Mouse (Mus musculus): ENCODE measurements around the gene Fgf5.

Fgf5 gene

DNA sequence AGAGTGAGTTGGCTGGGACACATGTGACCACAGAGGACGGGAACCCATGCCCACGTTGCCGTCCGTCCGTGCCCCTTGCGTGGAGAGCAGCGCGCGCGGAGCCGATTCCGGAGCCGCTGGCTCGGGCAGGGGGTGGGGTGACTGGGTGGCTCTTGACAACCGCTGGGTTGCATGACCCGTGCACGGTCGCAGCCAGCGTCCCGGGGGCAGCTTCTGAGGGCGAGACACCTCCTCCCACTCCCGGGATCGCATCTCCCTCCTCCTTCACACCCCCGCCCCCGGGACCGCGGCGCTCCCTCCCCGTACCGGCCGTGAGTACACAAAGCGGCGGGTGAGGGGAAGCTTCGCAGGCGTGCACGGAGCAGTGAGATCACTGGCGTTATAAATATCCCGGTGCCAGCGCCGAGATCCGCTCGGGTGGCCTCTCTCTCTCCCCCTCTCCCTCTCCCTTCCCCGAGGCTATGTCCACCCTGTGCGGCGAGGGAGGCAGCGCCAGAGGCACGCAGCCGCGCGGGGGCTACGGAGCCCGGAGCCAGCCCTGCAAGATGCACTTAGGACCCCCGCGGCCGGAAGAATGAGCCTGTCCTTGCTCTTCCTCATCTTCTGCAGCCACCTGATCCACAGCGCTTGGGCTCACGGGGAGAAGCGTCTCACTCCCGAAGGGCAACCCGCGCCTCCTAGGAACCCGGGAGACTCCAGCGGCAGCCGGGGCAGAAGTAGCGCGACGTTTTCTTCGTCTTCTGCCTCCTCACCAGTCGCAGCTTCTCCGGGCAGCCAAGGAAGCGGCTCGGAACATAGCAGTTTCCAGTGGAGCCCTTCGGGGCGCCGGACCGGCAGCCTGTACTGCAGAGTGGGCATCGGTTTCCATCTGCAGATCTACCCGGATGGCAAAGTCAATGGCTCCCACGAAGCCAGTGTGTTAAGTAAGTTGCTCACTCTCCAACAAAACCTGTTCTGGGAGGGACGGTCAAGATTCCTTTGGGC, at the start of gene Fgf5:
Fgf5 (plus strand) TSS at position 347 of the 984 bp plus-strand sequence.
- DNase-seq: no peak

DNA sequence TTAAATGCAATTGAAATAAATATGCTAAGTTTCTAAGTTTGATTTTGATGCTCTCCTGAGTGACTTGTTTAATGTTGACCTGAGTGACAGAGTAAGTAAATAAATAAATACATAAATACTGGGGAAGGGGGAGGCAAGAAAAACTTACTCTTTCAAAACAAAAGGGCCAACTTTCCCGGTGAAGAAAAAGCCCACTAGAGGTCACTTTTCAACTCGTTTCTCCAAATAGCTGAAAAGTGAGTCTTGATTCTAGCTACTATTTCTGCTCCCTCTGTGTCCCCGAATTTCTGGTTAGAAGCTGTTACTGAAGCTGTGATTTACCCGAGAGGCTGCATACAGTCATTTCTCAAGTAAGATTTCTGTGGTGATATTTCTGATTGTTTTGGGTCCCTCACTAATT, 41.5 kb upstream of the Fgf5 start:
- no peak for DNase-seq

DNA sequence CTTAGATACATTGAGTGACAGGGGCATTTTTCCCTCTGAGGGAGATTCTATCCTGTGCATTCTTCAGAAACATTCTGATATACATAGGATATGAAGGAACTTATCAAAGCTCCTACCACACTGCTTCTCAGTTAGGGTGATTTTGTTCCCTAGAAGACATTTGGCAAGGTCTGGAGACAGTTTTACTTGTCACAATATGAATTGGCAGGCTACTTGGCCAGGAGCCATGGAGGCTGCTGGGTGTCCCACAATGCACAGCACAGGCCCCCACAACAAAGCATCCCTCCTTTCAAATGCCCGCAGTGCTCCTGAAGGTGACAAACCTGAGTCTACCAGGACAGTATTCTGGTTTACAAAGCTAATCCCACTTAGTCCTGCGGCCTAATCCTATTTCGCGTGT, 32.0 kb upstream of the Fgf5 start:
- no peak for DNase-seq

DNA sequence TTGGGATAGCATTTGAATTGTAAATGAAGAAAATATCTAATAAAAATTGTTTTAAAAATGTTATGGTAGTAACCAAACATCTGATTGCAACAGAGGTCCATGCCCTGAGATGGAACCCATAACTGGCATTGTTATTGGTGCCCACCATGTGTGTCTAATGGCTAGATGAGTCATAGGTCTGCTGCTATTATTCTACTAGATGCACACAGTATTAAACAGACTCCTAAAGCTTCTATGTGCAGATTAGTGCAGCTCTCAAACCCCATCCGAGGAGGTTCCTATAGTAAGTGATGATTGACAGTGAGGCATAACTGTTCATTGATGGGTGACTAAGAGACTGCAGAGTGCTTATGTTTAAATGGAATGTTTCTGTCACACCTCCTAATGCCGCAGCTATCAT, 27.3 kb upstream of the Fgf5 start:
- no peak for DNase-seq

DNA sequence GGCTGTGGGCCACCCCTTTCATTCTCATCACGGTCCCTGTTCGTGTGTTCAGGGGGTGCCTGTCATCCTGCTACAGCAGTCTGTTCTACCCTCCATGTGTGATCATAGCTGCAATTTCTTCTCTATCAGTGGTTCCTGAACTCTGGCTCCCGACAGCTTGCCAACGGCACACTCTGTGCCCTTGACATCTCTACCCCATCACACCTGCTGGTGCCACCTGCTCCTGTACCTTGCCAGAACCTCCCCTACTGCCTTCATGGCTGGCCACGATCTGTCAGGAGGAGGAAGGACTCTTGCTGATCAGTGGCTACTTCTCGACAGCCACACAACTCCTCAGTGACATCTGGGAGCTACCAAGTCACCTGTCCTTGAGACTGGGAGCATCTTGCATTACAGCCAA, 24.5 kb upstream of the Fgf5 start:
- DNase-seq: no peak

DNA sequence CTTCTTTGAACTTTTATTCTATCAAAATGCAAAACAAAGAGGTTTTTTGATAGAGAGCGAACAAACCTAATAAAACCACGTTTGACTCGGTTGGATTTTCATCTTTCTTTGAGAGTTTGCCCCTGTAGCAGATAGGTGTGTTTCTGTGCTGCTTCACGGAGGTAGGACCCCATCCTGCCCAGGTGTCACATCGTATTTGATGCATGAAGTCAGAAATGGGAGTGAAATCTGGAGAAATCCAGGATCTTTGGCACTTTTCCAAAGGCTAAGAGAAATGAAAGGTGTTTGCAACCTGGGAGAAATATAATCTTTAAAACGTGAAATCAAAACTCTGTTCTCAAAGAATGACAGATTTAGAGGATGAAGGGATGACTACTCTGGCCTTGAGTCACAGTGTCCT, 15.5 kb upstream of the Fgf5 start:
- no peak for DNase-seq

DNA sequence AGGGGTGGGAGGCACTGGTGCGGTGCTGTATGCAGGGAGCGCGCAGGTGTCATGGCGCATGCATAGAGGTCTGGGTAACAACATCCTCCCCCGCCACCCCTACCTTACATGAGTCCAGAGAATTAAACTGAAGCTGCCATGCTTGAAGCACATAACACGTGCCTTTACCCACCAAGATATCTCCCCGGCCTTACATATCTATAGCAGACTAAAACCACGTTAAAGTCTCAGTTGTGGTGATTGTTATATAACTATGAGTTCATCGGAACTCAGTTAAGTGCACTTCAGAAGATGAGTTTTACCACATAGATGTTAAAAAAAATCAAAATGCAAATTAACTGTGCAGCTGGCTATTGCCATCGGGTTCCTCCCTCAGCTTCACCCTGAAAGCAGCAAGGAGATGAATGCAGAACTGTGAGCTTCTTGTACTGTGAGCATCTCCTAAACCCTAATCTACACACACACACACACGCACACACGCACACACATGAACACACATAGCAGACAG, 12.6 kb upstream of the Fgf5 start:
- no peak for DNase-seq

DNA sequence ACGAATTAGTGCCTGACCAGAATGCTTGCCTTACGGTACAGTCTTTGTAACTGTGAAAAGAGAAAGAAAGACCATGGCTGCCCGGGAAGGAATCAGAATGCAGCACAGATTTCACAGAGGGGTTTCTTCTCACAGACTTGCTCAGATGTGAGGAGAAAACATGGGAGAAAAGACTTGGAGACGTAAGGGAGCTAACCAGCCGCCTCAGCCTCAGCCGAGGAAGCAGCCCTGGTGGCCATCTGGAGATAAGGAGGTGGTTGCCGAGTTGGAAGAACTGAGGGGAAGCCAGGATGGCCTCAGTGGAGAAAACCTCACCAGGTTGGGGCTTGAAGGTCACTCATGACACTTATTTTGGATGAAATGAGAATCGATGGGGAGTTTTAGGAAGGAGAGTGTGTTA, 8.7 kb upstream of the Fgf5 start:
- DNase-seq: no peak

DNA sequence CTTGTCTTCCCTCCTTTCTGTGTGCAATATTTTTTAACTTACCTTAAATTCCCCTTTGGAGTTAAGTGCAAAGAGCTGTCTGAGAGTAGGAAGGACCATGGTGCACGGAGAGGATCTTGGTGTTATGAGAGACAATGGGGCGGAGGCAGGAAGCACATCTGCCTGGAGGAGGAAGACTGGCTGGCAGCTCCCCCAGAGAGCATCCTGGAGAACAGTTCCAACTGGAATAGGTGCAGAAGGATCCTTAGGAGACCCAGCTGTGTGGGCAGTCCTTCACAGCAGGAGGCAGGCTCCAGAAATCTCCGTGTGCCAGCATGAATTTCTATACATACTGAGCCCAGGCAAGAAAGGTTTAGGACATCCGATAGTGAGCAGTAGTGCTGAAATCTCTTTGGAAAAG, 8.0 kb upstream of the Fgf5 start:
- no peak for DNase-seq

DNA sequence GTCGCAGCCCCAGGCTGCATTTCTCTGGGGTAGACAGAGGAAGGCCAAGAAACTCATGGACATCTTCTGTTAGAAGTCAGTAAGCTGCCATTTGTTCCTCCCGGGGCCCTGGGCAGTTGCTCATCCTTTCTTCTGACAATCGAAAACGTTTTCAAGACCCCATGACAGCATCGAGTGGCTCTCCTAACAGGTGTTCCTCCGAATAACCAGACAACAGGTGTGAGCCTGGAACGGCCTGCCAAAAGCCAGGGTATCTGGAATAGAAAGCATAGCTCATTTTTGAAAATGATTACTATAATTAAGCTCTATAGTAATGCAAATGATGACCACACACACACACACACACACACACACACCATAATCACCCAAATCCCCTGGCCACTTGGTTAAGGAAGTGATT, 7.2 kb upstream of the Fgf5 start:
- DNase-seq: no peak

DNA sequence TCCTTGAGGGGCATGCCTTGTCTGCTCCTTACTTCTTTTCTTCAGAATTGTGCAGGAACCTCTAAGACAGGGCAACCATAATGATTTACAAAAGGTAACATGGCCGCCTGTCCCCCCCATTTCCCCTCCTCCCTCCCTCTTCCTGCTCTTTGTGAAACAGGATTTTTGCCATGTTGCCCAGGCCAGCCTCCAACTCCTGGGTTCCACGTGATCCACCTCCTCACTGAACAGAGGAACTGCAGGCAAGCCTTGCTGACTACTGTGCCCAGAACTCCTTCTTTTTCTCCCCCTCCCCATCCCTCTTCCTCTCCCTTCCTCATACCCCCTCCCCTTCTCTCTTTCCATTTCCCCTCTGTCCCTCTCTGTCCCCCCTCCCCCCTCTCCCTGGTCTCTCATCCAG, 6.5 kb upstream of the Fgf5 start:
- DNase-seq: no peak

DNA sequence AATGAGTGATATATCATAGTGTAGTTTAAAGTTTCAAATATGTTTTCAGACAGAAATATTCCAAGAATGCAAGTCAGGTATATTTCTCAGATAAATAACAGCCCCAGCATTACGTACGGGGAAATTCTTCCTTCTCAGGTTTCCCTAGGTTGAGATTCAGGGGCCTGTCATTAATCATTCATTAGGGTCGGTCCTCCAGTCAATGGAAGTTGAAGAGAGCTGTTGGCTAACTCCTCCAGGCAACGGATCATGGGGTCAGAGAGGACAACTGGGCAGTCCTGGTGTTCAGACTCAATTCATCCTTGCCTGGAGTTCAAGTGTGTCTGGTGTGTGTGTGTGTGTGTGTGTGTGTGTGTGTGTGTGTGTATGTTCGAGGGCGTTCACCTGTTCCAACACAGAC, 837 bp upstream of the Fgf5 start:
- no peak for DNase-seq

DNA sequence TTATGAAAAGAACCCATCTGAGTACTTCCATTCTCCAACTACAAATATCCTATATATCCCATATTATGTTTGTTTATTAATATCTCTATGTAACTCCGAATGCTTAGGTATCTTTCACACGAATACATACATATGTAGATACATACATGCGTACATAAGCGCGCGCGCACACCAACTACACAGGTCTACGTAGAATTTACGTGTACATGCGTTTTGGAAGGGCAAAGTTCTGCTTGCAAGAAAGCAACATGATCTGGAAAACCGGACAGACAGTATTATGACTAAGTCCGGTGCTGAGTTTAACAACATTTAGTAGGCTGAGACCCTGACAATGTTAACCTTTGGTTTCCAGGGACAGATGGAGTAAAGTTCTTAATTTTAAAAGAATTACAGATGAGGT, 1.2 kb downstream of the Fgf5 start:
- no peak for DNase-seq

DNA sequence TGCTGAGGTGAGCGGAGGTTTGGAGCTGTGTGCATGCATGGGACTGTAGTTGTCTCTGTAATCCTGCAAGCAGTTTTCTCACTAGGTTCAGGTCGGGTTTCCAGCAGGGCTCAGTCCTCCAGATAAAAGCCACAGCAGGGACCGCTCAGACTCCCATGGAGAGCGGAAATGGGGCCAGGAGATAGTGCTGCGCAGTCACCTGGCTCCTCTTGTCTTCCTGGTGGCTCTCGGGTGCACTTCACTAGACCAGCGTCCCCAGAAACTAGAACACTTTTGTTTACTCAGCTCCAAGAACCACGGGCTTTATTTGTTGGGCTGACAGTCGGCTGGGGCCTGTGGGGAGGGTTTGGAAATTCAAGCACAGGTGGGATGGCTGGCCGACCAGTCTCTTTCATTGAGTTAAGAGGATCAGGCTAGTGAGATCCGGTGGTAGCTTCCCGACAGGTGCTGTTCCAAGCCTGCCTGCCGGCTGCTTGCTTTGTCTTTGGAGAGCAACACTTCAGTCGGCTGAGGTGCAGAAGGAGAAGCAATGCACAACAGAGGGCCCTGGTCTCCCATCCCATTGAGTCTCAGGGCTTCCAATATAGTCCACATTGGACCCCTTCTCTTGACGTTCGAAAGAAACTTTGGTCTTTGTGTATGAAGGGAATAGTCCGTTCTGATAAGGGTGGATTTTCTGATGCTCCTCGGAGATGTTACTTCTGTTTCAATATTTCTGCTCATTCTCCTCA, 1.9 kb downstream of the Fgf5 start:
- DNase-seq: no peak

DNA sequence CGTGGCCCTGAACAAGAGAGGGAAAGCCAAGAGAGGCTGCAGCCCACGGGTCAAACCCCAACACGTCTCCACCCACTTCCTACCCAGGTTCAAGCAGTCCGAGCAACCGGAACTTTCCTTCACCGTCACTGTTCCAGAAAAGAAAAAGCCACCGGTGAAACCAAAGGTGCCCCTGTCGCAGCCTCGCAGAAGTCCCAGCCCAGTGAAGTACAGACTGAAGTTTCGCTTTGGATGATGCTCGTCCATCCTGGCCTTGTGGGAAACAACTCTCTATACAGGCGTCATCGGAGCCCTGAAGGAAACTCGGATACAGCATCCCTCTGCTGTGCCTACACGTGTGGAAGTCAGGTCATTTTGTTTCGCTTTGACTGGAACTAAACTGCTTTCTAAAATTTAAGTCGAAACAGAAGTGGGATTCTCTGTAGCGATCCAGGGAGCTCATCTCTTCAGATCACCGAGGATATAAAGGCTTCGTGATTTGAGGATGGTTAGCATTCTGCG, 21.4 kb downstream of the Fgf5 start:
- DNase-seq: no peak

DNA sequence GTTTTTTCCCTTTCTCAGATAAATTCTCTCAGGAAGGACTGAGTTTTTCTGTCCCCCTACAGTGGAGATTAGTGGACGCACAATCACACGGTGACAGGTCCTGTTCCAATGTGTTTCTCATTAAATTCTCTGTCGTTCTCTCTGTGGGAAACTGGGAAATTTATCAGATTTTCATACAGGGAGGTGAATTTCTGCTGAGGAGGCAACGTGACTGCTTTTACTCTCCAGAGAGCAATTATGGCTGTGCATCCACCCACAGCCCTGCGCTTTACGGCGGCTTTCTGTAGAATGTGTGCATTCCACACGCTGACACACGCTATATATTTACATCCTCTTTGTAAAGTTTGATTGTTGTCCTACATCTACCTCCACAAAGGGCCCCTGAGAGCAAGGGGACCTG, 28.0 kb downstream of the Fgf5 start:
- DNase-seq: no peak

DNA sequence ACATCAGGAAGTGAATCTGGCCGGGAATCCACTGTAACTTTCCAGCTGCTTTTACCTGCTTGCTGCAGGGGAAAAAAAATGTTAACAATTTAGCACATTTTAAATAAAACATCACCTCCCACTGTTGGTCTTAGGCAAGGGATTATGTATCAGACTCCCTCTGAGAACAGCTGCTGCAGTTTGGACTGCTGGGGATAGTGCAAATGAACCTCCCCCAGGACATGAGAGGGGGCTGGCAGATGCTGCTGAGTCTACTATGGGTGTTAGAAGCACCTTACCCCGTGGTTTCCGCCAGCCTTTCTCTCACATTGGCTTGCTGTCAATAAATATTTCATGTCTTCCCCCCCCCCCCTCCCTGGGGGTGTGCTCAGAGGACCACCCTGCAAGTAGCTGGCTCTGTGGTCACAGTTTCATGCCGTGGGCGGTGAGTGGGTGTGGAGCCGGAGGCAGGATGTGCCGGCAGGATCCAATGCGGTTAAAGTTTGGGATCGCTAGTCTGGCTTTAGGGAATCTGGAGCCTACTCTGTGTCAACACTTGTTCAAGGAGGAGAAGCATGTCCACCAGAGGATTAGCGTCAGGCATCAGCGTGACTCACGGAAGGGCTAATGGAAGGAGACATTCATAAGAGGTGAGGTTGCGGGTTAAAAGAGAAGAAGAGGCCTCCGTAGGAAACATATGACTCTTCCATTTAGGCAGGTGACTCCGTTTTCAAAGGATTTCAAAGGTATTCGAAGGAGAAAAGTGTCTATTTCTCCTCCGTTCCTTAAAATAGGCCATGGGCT, 29.9 kb downstream of the Fgf5 start:
- DNase-seq: no peak

DNA sequence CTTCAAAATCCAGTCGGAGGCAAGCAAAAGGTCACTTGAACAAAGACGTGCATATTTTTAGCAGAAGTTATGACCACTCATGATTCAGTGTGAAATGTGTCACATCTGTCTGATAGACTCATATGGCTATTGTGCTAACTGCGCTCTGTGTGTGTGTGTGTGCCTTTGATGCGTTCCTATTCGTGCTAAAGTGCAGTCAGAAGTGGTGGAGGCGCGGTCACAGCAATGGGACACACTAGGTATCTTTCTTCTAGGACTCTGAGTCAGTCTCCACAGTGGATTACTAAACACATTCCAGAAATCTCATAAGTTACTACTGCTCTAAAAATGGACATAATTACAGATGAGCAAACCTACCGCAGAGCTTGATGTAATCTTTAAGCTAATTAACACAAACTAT, 36.7 kb downstream of the Fgf5 start:
- DNase-seq: no peak

DNA sequence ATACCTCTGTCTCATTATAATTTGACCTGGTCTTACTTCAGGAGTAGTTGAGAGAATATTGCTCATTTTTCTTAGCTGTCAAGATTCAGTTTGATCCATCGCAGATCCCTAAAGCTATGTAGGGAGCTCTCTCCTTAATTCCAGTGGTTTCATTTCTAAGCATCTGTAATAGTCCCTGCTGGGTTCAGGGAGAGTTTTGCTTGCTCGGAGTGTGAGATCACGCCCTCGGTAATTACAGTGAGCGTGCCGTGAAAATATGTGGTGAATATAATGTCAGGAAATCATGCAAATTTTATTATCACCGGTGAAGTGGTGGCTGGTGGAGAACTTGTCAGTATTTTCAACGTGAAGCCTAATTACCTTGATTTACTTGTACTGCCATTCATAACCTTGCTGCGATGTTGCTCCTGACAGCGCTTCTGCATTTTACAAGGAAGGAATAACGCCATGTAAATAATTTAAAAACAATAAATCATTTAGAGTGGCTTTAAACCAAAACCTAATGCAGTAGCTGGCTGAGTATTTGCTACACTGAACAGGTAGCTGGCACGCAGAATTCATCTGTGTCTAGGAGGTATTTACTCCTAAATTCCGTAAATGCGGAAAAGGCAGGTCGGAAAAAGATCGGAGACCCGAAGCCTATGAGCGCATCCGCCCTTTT, 38.5 kb downstream of the Fgf5 start:
- no peak for DNase-seq

DNA sequence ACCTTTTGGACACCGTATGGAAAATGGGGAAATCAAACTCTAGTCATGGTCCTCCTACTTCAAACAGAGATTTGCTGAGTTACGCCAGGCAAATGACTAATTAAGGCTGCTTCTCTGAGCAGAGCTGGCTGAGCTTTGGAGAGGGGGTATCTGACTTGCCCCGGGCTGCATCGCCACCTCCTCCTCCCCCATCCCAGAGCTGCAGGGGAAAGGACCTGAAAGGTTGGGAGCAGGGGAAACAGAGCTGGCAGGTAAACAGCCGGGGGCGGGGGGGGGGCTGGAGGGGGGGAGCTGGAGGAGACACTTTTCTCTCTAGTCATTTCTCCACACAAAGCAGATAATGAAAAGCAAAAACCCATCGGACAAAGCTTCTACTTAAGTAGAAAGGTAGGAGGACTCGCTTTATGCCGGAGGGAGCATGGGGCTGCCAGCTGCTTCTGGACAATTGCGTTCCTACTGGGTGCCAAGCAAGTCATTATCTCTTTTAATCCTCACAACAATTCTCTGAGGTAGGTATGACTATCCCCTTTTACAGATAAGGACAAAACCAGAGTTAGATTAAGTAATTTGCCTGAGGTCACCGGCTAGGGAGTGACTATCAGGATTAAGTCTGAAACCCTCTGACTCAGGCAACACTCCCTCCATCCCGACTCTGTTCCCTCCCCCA, 39.2 kb downstream of the Fgf5 start:
- DNase-seq: no peak

DNA sequence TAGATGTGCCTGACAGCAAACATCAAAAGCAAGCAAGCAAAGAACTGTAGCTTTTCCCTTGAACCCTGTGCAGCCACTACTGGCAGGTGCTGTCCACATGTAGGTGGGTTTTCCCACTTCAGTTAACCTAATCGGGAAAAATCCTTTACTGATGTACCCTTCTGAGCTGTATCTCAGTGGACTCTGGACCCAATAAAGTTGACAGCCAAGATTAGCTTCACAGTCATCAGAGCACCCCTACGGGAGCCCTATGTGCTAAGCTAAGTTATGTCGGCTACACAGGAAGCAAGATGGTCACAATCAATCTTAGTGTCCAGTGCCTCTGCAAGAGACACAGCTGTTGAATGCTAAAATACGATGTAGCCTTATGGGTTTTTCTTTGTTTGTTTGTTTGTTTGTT, 46.1 kb downstream of the Fgf5 start:
- DNase-seq: no peak

DNA sequence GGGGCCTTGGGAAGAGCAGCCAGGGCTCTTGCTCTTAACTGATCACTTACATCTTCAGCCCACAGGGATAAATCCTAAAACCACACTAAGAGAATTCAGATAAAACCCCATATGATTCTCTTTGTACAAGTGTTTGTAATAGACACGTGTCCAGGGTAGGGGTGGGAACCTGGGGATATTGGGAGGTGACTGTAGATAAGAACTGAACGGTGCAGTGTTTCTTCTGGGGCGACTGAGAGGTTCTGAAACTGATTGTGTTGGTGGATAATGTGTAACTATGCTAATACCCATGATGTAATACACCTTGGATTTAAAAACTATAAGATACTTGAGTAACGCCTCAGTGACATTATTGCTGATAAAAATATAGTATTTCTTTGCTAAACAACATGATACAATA, 51.7 kb downstream of the Fgf5 start:
- no peak for DNase-seq
